Mouse (Mus musculus) ES-Bruce4 (cell line): Measurements from ENCODE around the gene Xaf1.

ENCODE experiments used
- CTCF ChIP-seq: IDR thresholded peaks from one replicate; pipeline ENCODE4 v1.8.1; 2011; ENCODE audit warnings: low read depth, low read length
- EP300 ChIP-seq: IDR thresholded peaks from 2 replicates; pipeline ENCODE4 v1.6.1; 2011; ENCODE audit warnings: low read depth, low read length; ENCODE audit not compliant: insufficient read depth
- POLR2A ChIP-seq: IDR thresholded peaks from one replicate; pipeline ENCODE4 v1.8.1; 2011; ENCODE audit warnings: low read length; ENCODE audit not compliant: insufficient read depth

DNA sequence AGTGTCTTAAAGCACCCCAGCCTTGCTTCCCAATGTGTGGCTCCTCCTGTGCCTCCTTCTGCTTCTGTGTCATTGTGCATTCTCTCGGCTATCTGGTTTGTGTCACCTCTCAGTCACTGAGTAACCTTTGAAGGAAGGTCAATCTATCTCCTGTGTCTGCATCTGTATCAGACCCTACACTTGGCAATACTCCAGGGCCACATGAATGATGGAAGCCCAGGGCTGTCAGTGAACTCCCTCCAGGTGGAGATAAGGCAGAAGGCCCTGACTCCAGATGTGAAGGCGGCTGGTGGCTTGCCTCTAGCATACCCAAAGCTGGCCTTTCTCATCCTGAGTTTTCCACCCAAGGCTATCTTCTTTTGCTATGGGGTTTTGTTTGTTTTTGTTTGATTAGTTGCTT is 7.6 kb downstream of the Xaf1 start:
- TF ChIP-seq POLR2A (no peak), CTCF (no peak), EP300 (no peak)
